In the genomic region with DNA sequence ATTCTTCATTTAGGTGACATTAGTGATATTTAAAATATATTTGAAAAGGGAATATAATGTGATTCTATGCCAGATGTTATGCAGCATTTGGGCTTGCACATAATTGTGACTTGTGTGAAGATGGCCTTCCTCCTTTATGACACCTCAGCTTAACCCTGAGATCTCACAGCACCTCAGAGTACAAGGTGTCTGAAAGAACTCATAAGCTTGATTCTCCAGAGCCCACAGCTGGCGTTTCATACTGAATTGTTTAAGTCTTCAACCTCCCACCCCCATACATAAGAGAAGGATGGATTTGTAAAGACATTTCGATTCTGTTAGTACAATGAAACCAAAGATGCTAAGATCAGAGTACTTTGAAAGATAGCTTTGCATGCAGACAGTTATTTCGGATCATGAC, we compare ENCODE assay signal across 8 mouse cellular contexts. TPM values are rescaled to one million over a fixed set of nuclear protein-coding genes. Genes with fewer than 3 reads are reported as not detected.
DNase-seq lines count a peak whose midpoint lies in the region; ATAC-seq and TF ChIP-seq lines count a peak whose summit lies in the region.

No protein-coding gene starts in this region.

- 76% methylated on average over 3 of the region's 3 CpGs for WGBS in kidney, embryonic 16.5 days
- WGBS in embryonic facial prominence, embryonic 12.5 days: 68% methylated on average over 3 of the region's 3 CpGs
- 64% methylated on average over 3 of the region's 3 CpGs for WGBS in intestine, embryonic 14.5 days
- 65% methylated on average over 3 of the region's 3 CpGs for WGBS in lung, adult 2 months

- H3K4me1 ChIP-seq in kidney, embryonic 16.5 days (ENCODE audit: insufficient read depth, low read length): peaks cover 9% of the 10 kb centered on the region
- H3K4me1 ChIP-seq in embryonic facial prominence, embryonic 12.5 days: peaks cover 3% of the 10 kb centered on the region; the same call in 1 of the 2 replicates
- peaks cover 10% of the 10 kb centered on the region; the same call in 1 of the 2 replicates for H3K4me1 ChIP-seq in intestine, embryonic 14.5 days (replicated peaks; ENCODE audit: control insufficient read depth, insufficient read depth, low read length)
- peaks cover 6% of the 10 kb centered on the region; the same call in 1 of the 2 replicates for H3K4me1 ChIP-seq in lung, adult 2 months (ENCODE audit: control insufficient read depth, insufficient read depth, low read length)

- H3K4me2 ChIP-seq in kidney, embryonic 16.5 days (replicated peaks; ENCODE audit: low read depth, low read length): peak overlapping the region; percentile 72
- H3K4me2 ChIP-seq in embryonic facial prominence, embryonic 12.5 days (replicated peaks): peak overlapping the region; percentile 70
- peak overlapping the region; percentile 89 for H3K4me2 ChIP-seq in intestine, embryonic 14.5 days (ENCODE audit: low read length)
- H3K4me2 ChIP-seq in myocyte (ENCODE audit: low read depth): peak overlapping the region; percentile 87

- ATAC-seq in kidney, embryonic 16.5 days (ENCODE audit: low FRiP score, low TSS enrichment): no peak
- ATAC-seq in embryonic facial prominence, embryonic 12.5 days (ENCODE audit: insufficient number of reproducible peaks, insufficient read depth, low FRiP score, low TSS enrichment): no peak
- ATAC-seq in intestine, embryonic 14.5 days (replicated peaks; ENCODE audit: low FRiP score, low TSS enrichment, low read depth): no peak

- H3K36me3 ChIP-seq in kidney, embryonic 16.5 days (ENCODE audit: insufficient read depth, low read length): peaks cover 4% of the 10 kb centered on the region
- 0 out of 2 replicates have a peak, but pooled peaks cover 1% of the 10 kb centered on the region for H3K36me3 ChIP-seq in embryonic facial prominence, embryonic 12.5 days
- H3K36me3 ChIP-seq in intestine, embryonic 14.5 days (ENCODE audit: control insufficient read depth, insufficient read depth, low read length): no peaks in the 10 kb centered on the region; the same call in 1 of the 2 replicates
- no peaks in the 10 kb centered on the region for H3K36me3 ChIP-seq in myocyte (ENCODE audit: control insufficient read depth, insufficient read depth)

- peak overlapping the region; percentile 66 for H3K4me3 ChIP-seq in kidney, embryonic 16.5 days (ENCODE audit: low read length)
- H3K4me3 ChIP-seq in embryonic facial prominence, embryonic 12.5 days: peak overlapping the region; percentile 79
- H3K4me3 ChIP-seq in intestine, embryonic 14.5 days (ENCODE audit: low read depth, low read length): peak overlapping the region; percentile 75
- peak overlapping the region; percentile 67 for H3K4me3 ChIP-seq in myocyte
- H3K4me3 ChIP-seq in lung, adult 2 months (replicated peaks; ENCODE audit: extremely low read depth, low read depth, low read length): no peak overlapping the region

- H3K27me3 ChIP-seq in kidney, embryonic 16.5 days (ENCODE audit: insufficient read depth, low read length): no peaks in the 10 kb centered on the region
- H3K27me3 ChIP-seq in embryonic facial prominence, embryonic 12.5 days: no peaks in the 10 kb centered on the region
- H3K27me3 ChIP-seq in intestine, embryonic 14.5 days (replicated peaks; ENCODE audit: control insufficient read depth, insufficient read depth, low read length): no peaks in the 10 kb centered on the region
- no peaks in the 10 kb centered on the region for H3K27me3 ChIP-seq in myocyte (ENCODE audit: control insufficient read depth, insufficient read depth, insufficient read length)

- peak overlapping the region; percentile 66 for H3ac ChIP-seq in myocyte (ENCODE audit: control insufficient read depth, insufficient read length)

- no peaks in the 10 kb centered on the region for H3K9me3 ChIP-seq in kidney, embryonic 16.5 days (ENCODE audit: low read length)
- no peaks in the 10 kb centered on the region for H3K9me3 ChIP-seq in embryonic facial prominence, embryonic 12.5 days
- no peaks in the 10 kb centered on the region for H3K9me3 ChIP-seq in intestine, embryonic 14.5 days (ENCODE audit: control insufficient read depth, low read length)

- H3K9ac ChIP-seq in kidney, embryonic 16.5 days (replicated peaks; ENCODE audit: low read length): peak overlapping the region; percentile 93
- peak overlapping the region; percentile 94; the same call in 1 of the 2 replicates for H3K9ac ChIP-seq in embryonic facial prominence, embryonic 12.5 days
- H3K9ac ChIP-seq in intestine, embryonic 14.5 days (ENCODE audit: low read length): peak overlapping the region; percentile 96

- no peaks in the 10 kb centered on the region for H3K79me2 ChIP-seq in myocyte (ENCODE audit: control insufficient read depth, insufficient read depth)

- TF ChIP-seq POLR2A in myocyte (IDR thresholded peaks at IDR 0.05; ENCODE audit: insufficient read length, low read depth): no peak
- TF ChIP-seq POLR2A in lung, adult 2 months (IDR thresholded peaks at IDR 0.05; ENCODE audit: borderline replicate concordance, extremely low read depth, low read depth, low read length): no peak

- no peak for DNase-seq in kidney, adult 8-10 months
- DNase-seq in intestine, embryonic 14.5 days (ENCODE audit: low spot score): no peak
- no peak for DNase-seq in cerebellum, postnatal 4 days (ENCODE audit: low spot score in 2 of 2)
- DNase-seq in embryo, embryonic 10 days (ENCODE audit: low spot score): no peak
- DNase-seq in lung, adult 2 months: no peak

- H3K27ac ChIP-seq in kidney, embryonic 16.5 days (ENCODE audit: low read length): no peak overlapping the region
- no peak overlapping the region for H3K27ac ChIP-seq in embryonic facial prominence, embryonic 12.5 days
- no peak overlapping the region for H3K27ac ChIP-seq in intestine, embryonic 14.5 days (ENCODE audit: low read depth)

- TF ChIP-seq CTCF in lung, adult 2 months (IDR thresholded peaks at IDR 0.05; ENCODE audit: insufficient read depth, low read length): no peak

TF ChIP-seq in myocyte, 11 proteins besides CTCF, POLR2A, EP300 and RAD21:
- TF ChIP-seq MAX (IDR thresholded peaks at IDR 0.05; ENCODE audit: low read depth): no peak
- no peak for TF ChIP-seq USF1 (IDR thresholded peaks at IDR 0.05; ENCODE audit: low read depth)
- no peak for TF ChIP-seq MYOD1 (IDR thresholded peaks at IDR 0.05; ENCODE audit: control insufficient read depth in 1 of 3, insufficient read length in 2 of 3, low read depth in 2 of 3)
- TF ChIP-seq TCF12 (IDR thresholded peaks at IDR 0.05; ENCODE audit: insufficient read depth, poor library complexity, severe bottlenecking): no peak
- no peak for TF ChIP-seq MYOG (IDR thresholded peaks at IDR 0.05; ENCODE audit: control insufficient read depth in 1 of 3, insufficient read depth in 1 of 3, insufficient read length in 2 of 3, low read depth in 2 of 3)
- no peak for TF ChIP-seq SRF (IDR thresholded peaks at IDR 0.05; ENCODE audit: control insufficient read depth, insufficient read length, low read depth)
- TF ChIP-seq TCF3 (IDR thresholded peaks at IDR 0.05; ENCODE audit: insufficient read length, low read depth): no peak
- no peak for TF ChIP-seq CEBPB (IDR thresholded peaks at IDR 0.05; ENCODE audit: insufficient read depth, poor library complexity, severe bottlenecking)
- TF ChIP-seq E2F4 (IDR thresholded peaks at IDR 0.05; ENCODE audit: insufficient read depth): no peak
- TF ChIP-seq POLR2AphosphoS2 (IDR thresholded peaks at IDR 0.05; ENCODE audit: insufficient read length, low read depth): no peak
- no peak for TF ChIP-seq REST (IDR thresholded peaks at IDR 0.05; ENCODE audit: insufficient read depth, insufficient read length)
TF ChIP-seq in myocyte: peak in this region for 0.

RNA-seq across cellular contexts. Expression of a gene that starts 0.5 kb away (rescaled TPM):
- polyA plus RNA-seq in kidney, embryonic 16.5 days (2015; fragmentation: Nextera tagmentation; extraction: Ambion mirVana): 3.1 and 3.8 TPM in 2 replicates
- polyA plus RNA-seq in embryonic facial prominence, embryonic 12.5 days (2016; fragmentation: Nextera tagmentation; extraction: Ambion mirVana): 1.5 and 1.6 TPM in 2 replicates
- 2.1 and 2.6 TPM in 2 replicates for polyA plus RNA-seq in intestine, embryonic 14.5 days (2014; fragmentation: Nextera tagmentation; extraction: Ambion mirVana)
- 3.7 TPM for polyA plus RNA-seq in myocyte (2012; fragmentation: generic; extraction: Trizol)
- 3.9 and 7.3 TPM in 2 replicates for polyA plus RNA-seq in lung, adult 2 months (2012; rRNA removed)

RNA-seq across cellular contexts. Expression of a gene that starts 1.0 kb away (rescaled TPM):
- 37.8 and 38.7 TPM in 2 replicates for polyA plus RNA-seq in kidney, embryonic 16.5 days (2015; fragmentation: Nextera tagmentation; extraction: Ambion mirVana)
- polyA plus RNA-seq in embryonic facial prominence, embryonic 12.5 days (2016; fragmentation: Nextera tagmentation; extraction: Ambion mirVana): 34.5 and 36.2 TPM in 2 replicates
- polyA plus RNA-seq in intestine, embryonic 14.5 days (2014; fragmentation: Nextera tagmentation; extraction: Ambion mirVana): 32.1 and 35.7 TPM in 2 replicates
- 8.0 TPM for polyA plus RNA-seq in myocyte (2012; fragmentation: generic; extraction: Trizol)
- polyA plus RNA-seq in lung, adult 2 months (2012; rRNA removed): 23.1 and 37.3 TPM in 2 replicates
